Mouse (Mus musculus) midbrain, embryonic 11.5 days (tissue): ENCODE measurements around the gene Apc2. TPM values are rescaled to one million over a fixed set of nuclear protein-coding genes. Genes with fewer than 3 reads are reported as not detected.

ENCODE experiments used
- ATAC-seq: fragments of 200-750 bp; cut with Nextera tagmentation; 2 replicates; pipeline ENCODE4 v1.8.0; 2017; ENCODE audit warnings: moderate TSS enrichment, moderate library complexity; ENCODE audit not compliant: low FRiP score
- DNase-seq: peaks from one replicate; pipeline ENCODE4 v3.0.0; 2015; ENCODE audit warnings: low spot score; ENCODE audit errors: missing footprints
- H3K27ac ChIP-seq: fragments of 300-500 bp; sonication (generic); 2 replicates; pipeline ENCODE4 v1.5.1; 2014; ENCODE audit warnings: low read depth, low read length
- H3K27me3 ChIP-seq: fragments of 300-500 bp; sonication (generic); 2 replicates; pipeline ENCODE4 v1.6.1; 2014; ENCODE audit warnings: mild to moderate bottlenecking, low read length, moderate library complexity, mixed read lengths; ENCODE audit not compliant: control insufficient read depth, insufficient read depth
- H3K36me3 ChIP-seq: fragments of 300-500 bp; sonication (generic); 2 replicates; pipeline ENCODE4 v1.6.1; 2014; ENCODE audit warnings: mild to moderate bottlenecking, low read length, moderate library complexity, mixed read lengths; ENCODE audit not compliant: control insufficient read depth, insufficient read depth
- H3K4me1 ChIP-seq: fragments of 300-500 bp; sonication (generic); 2 replicates; pipeline ENCODE4 v1.6.1; 2014; ENCODE audit warnings: low read length; ENCODE audit not compliant: control insufficient read depth, insufficient read depth
- H3K4me2 ChIP-seq: fragments of 300-500 bp; sonication (generic); 2 replicates; pipeline ENCODE4 v1.6.1; 2014; ENCODE audit warnings: mild to moderate bottlenecking, moderate library complexity
- H3K4me3 ChIP-seq: fragments of 300-500 bp; sonication (generic); 2 replicates; pipeline ENCODE4 v1.5.1; 2014; ENCODE audit warnings: low read depth, low read length
- H3K9ac ChIP-seq: fragments of 300-500 bp; sonication (generic); 2 replicates; pipeline ENCODE4 v1.6.1; 2014; ENCODE audit warnings: low read length
- H3K9me3 ChIP-seq: fragments of 300-500 bp; sonication (generic); 2 replicates; pipeline ENCODE4 v1.6.1; 2016; ENCODE audit warnings: low read length; ENCODE audit not compliant: control insufficient read depth
- WGBS: fragments of 180-500 bp; shearing (Covaris S2); extraction: QIAGEN DNeasy Blood & Tissue Kit; methylation state at CpG from one replicate; pipeline ENCODE4 v1.1.7; 2014; 5-methylcytosine and 5-hydroxymethylcytosine counted together
- microRNA-seq: library from miRNA; unstranded; fragments of <30 nt; microRNA quantifications from one replicate; pipeline ENCODE4, GENCODE M21; 2017
- polyA plus RNA-seq: library from polyadenylated mRNA; unstranded; fragments of >200 nt; fragmentation: Nextera tagmentation; extraction: Ambion mirVana; gene quantifications from 2 replicates; pipeline ENCODE4 v1.2.1, GENCODE M21; 2014

Apc2 gene
- polyA plus RNA-seq, 1 experiment from 2014 or later = 63.4 TPM

DNA sequence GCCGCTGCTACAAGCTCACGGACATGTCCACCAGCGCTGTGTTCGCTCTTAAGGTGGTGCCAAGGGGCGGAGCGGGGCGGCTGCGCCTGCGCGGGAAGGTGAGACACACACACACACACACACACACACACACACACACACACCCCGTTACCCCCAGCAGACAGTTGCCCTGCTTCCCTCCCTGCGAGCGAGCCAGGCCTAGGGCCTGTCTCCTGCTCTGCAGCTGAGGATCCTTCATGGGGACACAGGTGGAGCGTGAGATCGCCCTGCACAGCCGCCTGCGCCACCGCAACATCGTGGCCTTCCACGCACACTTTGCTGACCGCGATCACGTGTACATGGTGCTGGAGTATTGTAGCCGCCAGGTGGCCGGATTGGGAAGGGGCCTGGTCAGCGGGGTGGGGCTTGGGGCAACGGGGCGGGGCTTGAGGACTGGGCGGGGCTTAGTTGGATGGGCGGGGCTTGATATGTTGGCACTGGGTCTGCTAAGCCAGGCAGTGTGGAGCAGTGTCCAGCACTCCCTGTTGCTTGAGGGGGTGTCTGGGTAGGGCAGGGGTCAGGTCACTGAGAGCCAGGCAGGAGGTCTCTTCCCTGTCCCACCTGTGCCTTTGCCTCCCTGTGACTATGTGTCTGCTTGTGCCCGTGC lies 62.3 kb downstream of the Apc2 start:
- Histone ChIP-seq H3K4me1 (peaks cover 8% of the 10 kb centered on the region), H3K27me3 (peaks cover 50% of the 10 kb centered on the region), H3K36me3 (no peaks in the 10 kb centered on the region), H3K9me3 (no peaks in the 10 kb centered on the region), H3K27ac (no peak overlapping the region), H3K9ac (no peak overlapping the region), H3K4me2 (peak overlapping the region; percentile 6; the same call in 1 of the 2 replicates), H3K4me3 (no peak overlapping the region)
- 8% methylated on average over 31 of the region's 31 CpGs for WGBS
- ATAC-seq (peak; percentile 58; the same call in 1 of the 2 replicates), DNase-seq (no peak)

DNA sequence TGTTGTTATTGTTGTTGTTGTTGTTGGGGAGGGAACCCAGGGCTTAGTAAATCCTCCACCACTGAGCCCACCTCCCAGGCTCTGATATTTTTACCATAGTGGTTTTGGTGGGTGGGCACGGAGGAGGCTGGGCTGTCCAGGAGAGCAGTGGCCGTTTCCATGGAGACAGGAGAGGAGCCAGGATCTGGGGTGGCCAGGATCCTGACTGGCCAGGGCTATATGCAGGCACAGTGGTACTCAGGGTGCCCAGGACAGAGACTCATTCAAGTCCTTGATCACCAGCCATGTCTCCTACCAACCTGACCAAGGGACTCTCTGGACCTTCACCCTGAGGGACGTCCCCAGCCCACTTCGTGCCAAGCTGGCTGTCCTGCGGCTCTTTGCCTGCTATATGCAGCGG lies 68.0 kb downstream of the Apc2 start:
- DNase-seq (no peak), ATAC-seq (no peak)
- Histone ChIP-seq H3K9ac (no peak overlapping the region), H3K9me3 (no peaks in the 10 kb centered on the region), H3K36me3 (no peaks in the 10 kb centered on the region), H3K4me3 (no peak overlapping the region), H3K4me1 (no peaks in the 10 kb centered on the region), H3K27ac (no peak overlapping the region), H3K27me3 (peaks cover 4% of the 10 kb centered on the region), H3K4me2 (no peak overlapping the region)
- 34% methylated on average over 6 of the region's 6 CpGs for WGBS

GRCm38 (mm10) chr10:80365736-80366135 lies 70.0 kb downstream of the Apc2 start:
- WGBS = 76% methylated on average over 6 of the region's 6 CpGs
- Histone ChIP-seq H3K27me3 (no peaks in the 10 kb centered on the region; the same call in 1 of the 2 replicates), H3K27ac (no peak overlapping the region), H3K9me3 (no peaks in the 10 kb centered on the region), H3K4me1 (no peaks in the 10 kb centered on the region), H3K4me3 (no peak overlapping the region), H3K36me3 (no peaks in the 10 kb centered on the region), H3K4me2 (no peak overlapping the region), H3K9ac (no peak overlapping the region)
- ATAC-seq (no peak), DNase-seq (no peak)

Small RNA genes lying within 50 kb of the gene (microRNA-seq; reads per million reads assigned to microRNA genes)
- 1.5 reads per million for gene Mir6911

Other genes starting within 250 kb of the Apc2 start
- 581 and 594 TPM in 2 replicates for gene Gpx4, start 248.8 kb upstream of the Apc2 start, polyA plus RNA-seq
- 7.0 and 7.3 TPM in 2 replicates for gene Sbno2, start 190.4 kb upstream of the Apc2 start, polyA plus RNA-seq
- gene Stk11, start 180.2 kb upstream of the Apc2 start, polyA plus RNA-seq = 18.5 and 23.1 TPM in 2 replicates
- 329 and 355 TPM in 2 replicates for gene Atp5d, start 157.3 kb upstream of the Apc2 start, polyA plus RNA-seq
- gene Cbarp, start 155.1 kb upstream of the Apc2 start, polyA plus RNA-seq = 11.1 and 11.8 TPM in 2 replicates
- gene Midn, start 147.7 kb upstream of the Apc2 start, polyA plus RNA-seq = 66.0 and 71.3 TPM in 2 replicates
- gene Cirbp, start 130.0 kb upstream of the Apc2 start, polyA plus RNA-seq = 81.5 and 87.1 TPM in 2 replicates
- gene 1600002K03Rik, start 123.0 kb upstream of the Apc2 start, polyA plus RNA-seq = 8.0 and 8.7 TPM in 2 replicates
- 78.1 and 91.7 TPM in 2 replicates for gene Efna2, start 116.5 kb upstream of the Apc2 start, polyA plus RNA-seq
- 134 and 142 TPM in 2 replicates for gene Mum1, start 69.5 kb upstream of the Apc2 start, polyA plus RNA-seq
- gene Ndufs7, start 46.9 kb upstream of the Apc2 start, polyA plus RNA-seq = 209 and 229 TPM in 2 replicates
- gene Gamt, start 35.0 kb upstream of the Apc2 start, polyA plus RNA-seq = 24.6 and 28.9 TPM in 2 replicates
- gene Dazap1, start 34.5 kb upstream of the Apc2 start, polyA plus RNA-seq = 37.8 and 42.6 TPM in 2 replicates
- 752 and 845 TPM in 2 replicates for gene Rps15, start 3.5 kb upstream of the Apc2 start, polyA plus RNA-seq
- gene 2310011J03Rik, start 24.6 kb downstream of the Apc2 start, polyA plus RNA-seq = 36.2 and 40.8 TPM in 2 replicates
- 1.5 and 1.8 TPM in 2 replicates for gene Pcsk4, start 33.5 kb downstream of the Apc2 start, polyA plus RNA-seq
- 4.0 and 4.5 TPM in 2 replicates for gene Reep6, start 34.0 kb downstream of the Apc2 start, polyA plus RNA-seq
- 0.11 and 0.31 TPM in 2 replicates for gene Adamtsl5, start 52.4 kb downstream of the Apc2 start, polyA plus RNA-seq
- 0.05 and 0.22 TPM in 2 replicates for gene Plk5, start 60.5 kb downstream of the Apc2 start, polyA plus RNA-seq
- 11.8 and 12.4 TPM in 2 replicates for gene Mex3d, start 91.7 kb downstream of the Apc2 start, polyA plus RNA-seq
- 222 and 252 TPM in 2 replicates for gene Mbd3, start 103.6 kb downstream of the Apc2 start, polyA plus RNA-seq
- 404 and 476 TPM in 2 replicates for gene Uqcr11, start 110.9 kb downstream of the Apc2 start, polyA plus RNA-seq
- 135 and 154 TPM in 2 replicates for gene Tcf3, start 137.7 kb downstream of the Apc2 start, polyA plus RNA-seq
- 2.7 and 2.8 TPM in 2 replicates for gene Onecut3, start 198.9 kb downstream of the Apc2 start, polyA plus RNA-seq
- gene Atp8b3, start 243.1 kb downstream of the Apc2 start, polyA plus RNA-seq = 0.81 and 1.2 TPM in 2 replicates